Mouse (Mus musculus): ENCODE measurements around the gene Manea.
A peak's percentile ranks its signal among the peaks of the same experiment; 100 is the strongest.
"Not testable (repeated sequence)": the region's sequence is repeated elsewhere in the genome, so short reads cannot be mapped to it uniquely, and the experiment has no call there.

Manea gene

GRCm38 (mm10) chr4:26346443-26347106, at the start of gene Manea:
Manea (minus strand) TSS chr4:26346891.
- DNase-seq (ENCODE audit: low spot score in 2 of 2), result peak; percentile 64 to 84

GRCm38 (mm10) chr4:26354616-26355015, 7.9 kb upstream of the Manea start:
- DNase-seq (ENCODE audit: low spot score in 2 of 2), result no peak

GRCm38 (mm10) chr4:26353643-26354231, 7.0 kb upstream of the Manea start:
- no peak for DNase-seq (ENCODE audit: low spot score in 2 of 2)

- DNase-seq (ENCODE audit: low spot score in 2 of 2), result no peak
Measured at GRCm38 (mm10) chr4:26347239-26347638, 548 bp upstream of the Manea start.

- DNase-seq (ENCODE audit: low spot score in 2 of 2), result no peak
Measured at GRCm38 (mm10) chr4:26345741-26346442, 799 bp downstream of the Manea start.

- no peak for DNase-seq (ENCODE audit: low spot score in 2 of 2)
Measured at GRCm38 (mm10) chr4:26345080-26345479, 1.6 kb downstream of the Manea start.

- DNase-seq (ENCODE audit: low spot score in 2 of 2), result no peak
Measured at GRCm38 (mm10) chr4:26342346-26342745, 4.3 kb downstream of the Manea start.

- DNase-seq (ENCODE audit: low spot score in 2 of 2), result no peak
Measured at GRCm38 (mm10) chr4:26338604-26339003, 8.1 kb downstream of the Manea start.

GRCm38 (mm10) chr4:26336563-26336962, 10.1 kb downstream of the Manea start:
- no peak for DNase-seq (ENCODE audit: low spot score in 2 of 2)

GRCm38 (mm10) chr4:26304731-26305130, 42.0 kb downstream of the Manea start:
- not testable (repeated sequence) for DNase-seq (ENCODE audit: low spot score in 2 of 2)

- no peak for DNase-seq (ENCODE audit: low spot score in 2 of 2)
Measured at GRCm38 (mm10) chr4:26277112-26277716, 69.5 kb downstream of the Manea start.

GRCm38 (mm10) chr4:26276264-26276663, 70.4 kb downstream of the Manea start:
- DNase-seq (ENCODE audit: low spot score in 2 of 2), result no peak

- no peak for DNase-seq (ENCODE audit: low spot score in 2 of 2)
Measured at GRCm38 (mm10) chr4:26275769-26276168, 70.9 kb downstream of the Manea start.

All from cerebellum, postnatal 4 days (tissue).